In the genomic region with DNA sequence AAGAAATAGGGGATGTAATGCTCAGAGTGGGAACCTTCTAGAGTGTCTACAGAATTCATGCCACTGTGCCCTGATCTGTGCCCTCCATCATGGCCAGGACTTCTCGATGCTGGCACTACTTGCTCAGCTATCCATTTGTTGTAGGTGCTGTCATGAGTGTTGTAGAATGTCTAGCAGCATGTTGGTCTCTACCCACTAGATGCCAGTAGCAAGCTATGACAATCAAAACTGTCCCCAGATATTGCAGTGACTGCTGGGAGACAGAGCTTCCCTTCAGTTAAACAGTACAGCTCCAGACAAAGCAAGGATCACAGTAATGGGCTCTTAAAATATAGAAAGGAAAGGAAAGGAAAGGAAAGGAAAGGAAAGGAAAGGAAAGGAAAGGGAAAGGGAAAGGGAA, we compare ENCODE assay signal across 10 mouse cellular contexts.
DNase-seq lines count a peak whose midpoint lies in the region; TF ChIP-seq lines count a peak whose summit lies in the region.
"Had no signal": no experiment of that assay in that cellular context is flagged by ENCODE, and none has a peak within 500 bp of the region (broad histone marks: within the 10 kb centered on the region; RNA-seq: fewer than 3 reads in every experiment).

No protein-coding gene starts in this region.

- no peak for DNase-seq in gastrocnemius, adult 2 months
- no peak for DNase-seq in gastrocnemius, postnatal 14 days
- peak; percentile 16 for DNase-seq in layer of hippocampus, adult 11-12 months (ENCODE audit: low spot score)
- DNase-seq in layer of hippocampus, postnatal 25 days (ENCODE audit: extremely low spot score in 1 of 2, low spot score in 1 of 2): no peak
- peak; percentile 28 for DNase-seq in 3T3-L1 (ENCODE audit: low read depth, low spot score)
- peak; percentile 17 for DNase-seq in adrenal gland, postnatal 10 days
- DNase-seq in urinary bladder, adult 2 months (ENCODE audit: low spot score): no peak
- DNase-seq: gastrocnemius, postnatal 36 days had no signal

- TF ChIP-seq CTCF in gastrocnemius, adult 2 months (IDR thresholded peaks at IDR 0.05): peak; percentile 68

- no peak overlapping the region for H3K4me3 ChIP-seq in gastrocnemius, adult 2 months
- H3K4me3 ChIP-seq: hindbrain, embryonic 13.5 days; limb, embryonic 12.5 days had no signal

- H3K27ac ChIP-seq in gastrocnemius, adult 2 months: no peak overlapping the region
- H3K27ac ChIP-seq: hindbrain, embryonic 13.5 days; limb, embryonic 12.5 days had no signal

- intact Hi-C loops in gastrocnemius, adult 2 months (cut with DNase I): loop anchor here (1.0 to 2.0 kb wide), 2 partner anchors 125 to 141 kb away; no protein-coding TSS in a partner anchor
- intact Hi-C loops in gastrocnemius, postnatal 14 days (cut with DNase I; ENCODE audit: low total_unique reads): loop anchor here (5.0 kb wide), 1 partner anchor 138 kb away; no protein-coding TSS in a partner anchor

Comparison
In these comparisons a context has a peak if more than half of its experiments do, and no peak if none do; other contexts are left out.
1. DNase-seq: peak in layer of hippocampus, adult 11-12 months (single experiment), 3T3-L1 (single experiment) and adrenal gland, postnatal 10 days (single experiment); none in gastrocnemius, adult 2 months (single experiment), gastrocnemius, postnatal 14 days (single experiment), layer of hippocampus, postnatal 25 days (0 of 2) and urinary bladder, adult 2 months (single experiment).